Mouse (Mus musculus): ENCODE measurements at regions not wholly inside any gene's neighbourhood (a gene's known extent, or its start where the extent isn't known, plus 50 kb on each side); places are given as distances from the start of the nearest gene placed in this dataset.

DNA sequence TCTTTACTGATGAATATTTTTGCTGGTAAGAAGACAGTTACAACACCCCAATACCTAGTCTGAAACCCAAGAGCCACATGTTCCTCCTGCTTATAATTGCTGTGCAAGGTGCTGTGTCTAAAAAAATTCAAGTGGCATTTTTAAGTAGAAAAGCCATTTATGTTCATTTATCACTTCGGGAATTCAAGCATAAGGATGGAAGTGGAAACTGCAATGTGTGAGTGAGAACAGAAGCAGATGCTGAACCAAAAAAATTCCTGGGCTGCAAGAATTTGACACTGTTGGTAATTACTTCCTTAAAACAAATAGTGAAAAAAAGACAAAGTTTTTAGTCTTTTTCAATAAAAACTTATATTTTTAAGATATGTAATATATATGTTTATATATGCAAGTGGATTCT, 3227.5 kb upstream of the Gm6569 start:
- H3K9me3 ChIP-seq (ENCODE audit: control insufficient read depth, low read depth, low read length), result no peaks in the 10 kb centered on the region
- 87% methylated on average over 1 of the region's 1 CpGs for WGBS
- H3K4me1 ChIP-seq (ENCODE audit: control insufficient read depth, insufficient read depth, low read length), result no peaks in the 10 kb centered on the region
- H3K4me3 ChIP-seq (ENCODE audit: low read depth, low read length), result no peak overlapping the region
- no peak for ATAC-seq (ENCODE audit: insufficient number of reproducible peaks, insufficient read depth, low FRiP score, low read depth)
- no peak overlapping the region for H3K9ac ChIP-seq (replicated peaks; ENCODE audit: low read depth, low read length)
- H3K27ac ChIP-seq (ENCODE audit: low read length), result no peak overlapping the region
- H3K36me3 ChIP-seq (ENCODE audit: control insufficient read depth, insufficient read depth, low read length), result no peaks in the 10 kb centered on the region
- H3K27me3 ChIP-seq (ENCODE audit: control insufficient read depth, insufficient read depth, low read length), result no peaks in the 10 kb centered on the region
- no peak overlapping the region for H3K4me2 ChIP-seq (replicated peaks; ENCODE audit: low read depth, low read length)

DNA sequence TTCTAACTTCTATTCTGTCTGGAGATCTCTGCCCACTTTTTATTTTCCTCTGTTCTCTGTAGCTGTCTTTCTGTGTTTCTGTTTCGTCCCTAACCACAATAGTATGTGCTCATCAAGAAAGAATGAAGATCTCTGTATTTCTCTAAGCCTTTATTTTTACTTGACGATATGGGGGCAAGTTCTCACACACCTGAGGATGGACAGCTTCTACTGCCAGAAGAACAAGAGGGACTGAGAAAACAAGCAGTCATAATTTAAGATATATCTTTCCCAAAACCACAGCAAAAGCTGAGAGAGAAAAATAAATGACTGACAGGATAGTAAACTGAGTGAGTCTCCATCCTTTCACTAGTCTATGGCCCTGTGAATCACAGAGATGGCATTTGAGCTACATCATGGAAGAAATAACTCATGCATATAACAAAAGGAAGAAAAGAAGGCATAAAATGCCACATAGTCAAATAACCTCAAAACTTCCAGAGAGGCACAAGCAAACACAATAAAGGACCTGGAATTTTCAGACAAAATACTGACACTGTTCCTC, 3216.2 kb upstream of the Gm6569 start:
- H3K9me3 ChIP-seq (ENCODE audit: control insufficient read depth, low read depth, low read length), result no peaks in the 10 kb centered on the region
- H3K27me3 ChIP-seq (ENCODE audit: control insufficient read depth, insufficient read depth, low read length), result no peaks in the 10 kb centered on the region
- H3K4me2 ChIP-seq (replicated peaks; ENCODE audit: low read depth, low read length), result no peak overlapping the region
- no peaks in the 10 kb centered on the region for H3K4me1 ChIP-seq (ENCODE audit: control insufficient read depth, insufficient read depth, low read length)
- H3K9ac ChIP-seq (replicated peaks; ENCODE audit: low read depth, low read length), result no peak overlapping the region
- H3K4me3 ChIP-seq (ENCODE audit: low read depth, low read length), result no peak overlapping the region
- 65% methylated on average over 2 of the region's 2 CpGs for WGBS
- no peak for ATAC-seq (ENCODE audit: insufficient number of reproducible peaks, insufficient read depth, low FRiP score, low read depth)
- H3K36me3 ChIP-seq (ENCODE audit: control insufficient read depth, insufficient read depth, low read length), result no peaks in the 10 kb centered on the region
- no peak overlapping the region for H3K27ac ChIP-seq (ENCODE audit: low read length)

DNA sequence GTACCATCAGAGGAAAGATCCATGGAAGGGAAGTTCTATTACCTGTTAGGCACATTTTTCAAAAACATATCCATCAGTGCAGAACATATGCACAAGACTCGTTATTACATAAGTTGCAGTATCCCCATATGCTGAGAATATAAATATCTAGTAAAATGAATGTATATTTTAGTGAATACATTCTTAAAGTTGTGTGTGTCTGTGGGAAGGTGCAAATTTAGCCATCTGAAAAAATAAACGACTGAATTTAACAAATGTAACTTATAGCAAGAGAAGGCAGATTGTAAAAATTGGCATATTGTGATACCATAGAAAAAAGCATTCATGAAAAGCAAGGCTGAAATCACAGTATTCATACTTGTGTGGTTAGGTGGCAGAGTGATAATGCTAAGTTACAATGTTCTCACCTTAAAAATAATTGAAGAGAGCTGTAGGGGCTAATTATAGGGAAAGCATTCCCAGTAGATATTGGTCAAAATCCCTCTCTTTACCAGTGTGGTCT, 3193.3 kb upstream of the Gm6569 start:
- Histone ChIP-seq H3K9ac (replicated peaks; ENCODE audit: low read depth, low read length) (no peak overlapping the region), H3K27ac (ENCODE audit: low read length) (no peak overlapping the region), H3K27me3 (ENCODE audit: control insufficient read depth, insufficient read depth, low read length) (no peaks in the 10 kb centered on the region), H3K36me3 (ENCODE audit: control insufficient read depth, insufficient read depth, low read length) (no peaks in the 10 kb centered on the region), H3K4me1 (ENCODE audit: control insufficient read depth, insufficient read depth, low read length) (no peaks in the 10 kb centered on the region), H3K4me2 (replicated peaks; ENCODE audit: low read depth, low read length) (no peak overlapping the region), H3K9me3 (ENCODE audit: control insufficient read depth, low read depth, low read length) (no peaks in the 10 kb centered on the region), H3K4me3 (ENCODE audit: low read depth, low read length) (no peak overlapping the region)
- 75% methylated on average over 2 of the region's 2 CpGs for WGBS
- ATAC-seq (ENCODE audit: insufficient number of reproducible peaks, insufficient read depth, low FRiP score, low read depth), result no peak

DNA sequence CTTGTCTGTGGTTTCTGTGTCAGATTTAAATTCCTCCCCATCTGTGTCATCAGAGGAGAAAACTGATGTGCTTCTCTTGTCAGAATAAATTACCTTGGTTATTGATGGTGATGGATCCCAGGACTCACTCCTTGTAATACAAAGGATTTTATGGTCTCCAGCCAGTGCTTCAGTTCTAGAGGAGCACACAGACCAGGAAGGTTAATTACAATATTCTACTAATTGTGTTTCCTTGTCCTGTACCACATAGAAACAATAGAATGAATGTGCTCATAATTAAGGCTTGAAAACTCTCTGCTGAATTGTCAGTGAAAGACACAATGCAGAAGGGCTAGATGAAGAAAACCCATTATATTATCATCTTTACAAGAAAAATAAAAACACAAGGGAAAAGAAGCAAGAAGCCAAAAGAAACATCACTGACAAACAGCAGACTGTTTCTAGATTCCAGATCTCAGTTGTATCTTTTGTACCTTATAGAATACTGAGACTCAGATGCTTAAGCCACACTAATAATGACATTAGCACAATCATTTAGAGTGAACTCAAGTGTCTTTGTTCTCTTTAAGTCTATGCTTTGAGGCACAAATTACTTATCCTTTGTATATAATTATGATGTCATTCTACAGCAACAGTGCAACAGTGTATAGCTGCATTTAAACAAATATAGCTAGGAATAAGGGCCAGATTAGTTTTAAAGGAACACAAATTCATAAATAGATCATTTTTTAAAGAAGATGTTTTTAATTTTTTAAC, 3189.7 kb upstream of the Gm6569 start:
- H3K27me3 ChIP-seq (ENCODE audit: control insufficient read depth, insufficient read depth, low read length), result no peaks in the 10 kb centered on the region
- no peaks in the 10 kb centered on the region for H3K9me3 ChIP-seq (ENCODE audit: control insufficient read depth, low read depth, low read length)
- ATAC-seq (ENCODE audit: insufficient number of reproducible peaks, insufficient read depth, low FRiP score, low read depth), result peak; percentile 23; the same call in 1 of the 2 replicates
- H3K9ac ChIP-seq (replicated peaks; ENCODE audit: low read depth, low read length), result no peak overlapping the region
- H3K4me2 ChIP-seq (replicated peaks; ENCODE audit: low read depth, low read length), result no peak overlapping the region
- no peak overlapping the region for H3K4me3 ChIP-seq (ENCODE audit: low read depth, low read length)
- H3K36me3 ChIP-seq (ENCODE audit: control insufficient read depth, insufficient read depth, low read length), result no peaks in the 10 kb centered on the region
- no peak overlapping the region for H3K27ac ChIP-seq (ENCODE audit: low read length)
- no peaks in the 10 kb centered on the region for H3K4me1 ChIP-seq (ENCODE audit: control insufficient read depth, insufficient read depth, low read length)

DNA sequence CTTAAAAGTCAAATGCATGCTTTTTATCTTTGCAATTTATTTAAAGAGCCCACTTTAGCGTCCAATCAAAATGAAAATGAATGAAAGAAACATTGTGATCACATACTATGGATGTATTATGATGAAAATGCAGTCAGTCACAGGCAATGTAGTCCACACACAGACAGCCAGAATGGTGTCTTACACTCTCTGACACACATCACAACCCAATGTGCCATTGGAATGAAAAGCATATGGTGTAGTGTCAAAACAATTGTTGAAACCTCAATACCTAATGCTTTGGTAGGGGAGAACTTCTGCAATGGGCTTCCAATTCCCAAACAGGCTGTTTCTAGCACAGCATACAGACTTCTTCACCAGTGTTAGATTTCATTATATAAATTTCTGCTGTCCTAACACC, 3158.8 kb upstream of the Gm6569 start:
- Histone ChIP-seq H3K27ac (ENCODE audit: low read length) (no peak overlapping the region), H3K4me3 (ENCODE audit: low read depth, low read length) (no peak overlapping the region), H3K36me3 (ENCODE audit: control insufficient read depth, insufficient read depth, low read length) (no peaks in the 10 kb centered on the region), H3K4me2 (replicated peaks; ENCODE audit: low read depth, low read length) (no peak overlapping the region), H3K27me3 (ENCODE audit: control insufficient read depth, insufficient read depth, low read length) (no peaks in the 10 kb centered on the region), H3K9me3 (ENCODE audit: control insufficient read depth, low read depth, low read length) (no peaks in the 10 kb centered on the region), H3K9ac (replicated peaks; ENCODE audit: low read depth, low read length) (no peak overlapping the region), H3K4me1 (ENCODE audit: control insufficient read depth, insufficient read depth, low read length) (no peaks in the 10 kb centered on the region)
- ATAC-seq (ENCODE audit: insufficient number of reproducible peaks, insufficient read depth, low FRiP score, low read depth), result no peak
- 71% methylated on average over 1 of the region's 1 CpGs for WGBS

DNA sequence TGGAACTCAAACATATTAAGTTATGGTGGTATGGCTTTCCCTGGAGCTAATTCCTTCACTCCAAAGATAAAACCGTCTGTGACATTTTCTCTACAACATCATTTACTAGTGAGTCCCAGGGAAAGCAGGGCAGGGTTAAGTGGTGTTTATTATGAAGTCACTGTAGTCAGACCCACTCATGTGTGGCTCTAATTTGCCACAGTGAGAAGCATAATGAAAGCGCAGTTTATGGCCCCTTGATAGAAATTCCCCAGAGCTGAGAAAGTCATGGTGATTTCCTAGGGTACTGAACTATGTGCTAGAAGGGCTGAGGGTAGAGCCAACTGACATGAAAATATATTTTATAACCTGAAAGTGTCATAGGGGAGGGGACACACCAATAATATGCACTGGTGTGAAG, 3129.8 kb upstream of the Gm6569 start:
- H3K4me2 ChIP-seq (replicated peaks; ENCODE audit: low read depth, low read length), result no peak overlapping the region
- H3K4me1 ChIP-seq (ENCODE audit: control insufficient read depth, insufficient read depth, low read length), result no peaks in the 10 kb centered on the region
- no peak overlapping the region for H3K4me3 ChIP-seq (ENCODE audit: low read depth, low read length)
- no peaks in the 10 kb centered on the region for H3K9me3 ChIP-seq (ENCODE audit: control insufficient read depth, low read depth, low read length)
- WGBS, result 75% methylated on average over 2 of the region's 2 CpGs
- no peak overlapping the region for H3K9ac ChIP-seq (replicated peaks; ENCODE audit: low read depth, low read length)
- ATAC-seq (ENCODE audit: insufficient number of reproducible peaks, insufficient read depth, low FRiP score, low read depth), result no peak
- H3K36me3 ChIP-seq (ENCODE audit: control insufficient read depth, insufficient read depth, low read length), result no peaks in the 10 kb centered on the region
- H3K27ac ChIP-seq (ENCODE audit: low read length), result no peak overlapping the region
- no peaks in the 10 kb centered on the region for H3K27me3 ChIP-seq (ENCODE audit: control insufficient read depth, insufficient read depth, low read length)

DNA sequence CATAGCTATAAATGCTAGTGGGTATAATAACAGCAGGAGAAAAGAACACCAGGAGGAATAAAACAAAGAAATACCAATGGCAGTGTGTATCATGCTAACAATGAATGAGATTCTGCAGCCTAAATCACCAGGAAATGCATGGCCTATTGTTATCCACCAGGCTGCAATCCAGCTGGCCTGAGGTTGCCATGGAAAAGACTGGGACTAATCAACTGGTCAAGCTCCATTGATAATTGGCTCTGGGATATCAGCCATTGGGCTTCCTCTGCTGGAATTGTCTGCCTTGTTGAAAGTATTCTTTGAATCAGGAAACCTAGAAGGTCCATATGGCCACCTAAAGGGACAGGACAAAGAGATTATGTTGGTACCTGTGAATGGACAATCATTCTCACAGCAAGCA, 3120.6 kb upstream of the Gm6569 start:
- Histone ChIP-seq H3K27me3 (ENCODE audit: control insufficient read depth, insufficient read depth, low read length) (no peaks in the 10 kb centered on the region), H3K4me3 (ENCODE audit: low read depth, low read length) (no peak overlapping the region), H3K9me3 (ENCODE audit: control insufficient read depth, low read depth, low read length) (no peaks in the 10 kb centered on the region), H3K4me1 (ENCODE audit: control insufficient read depth, insufficient read depth, low read length) (no peaks in the 10 kb centered on the region), H3K27ac (ENCODE audit: low read length) (no peak overlapping the region), H3K4me2 (replicated peaks; ENCODE audit: low read depth, low read length) (no peak overlapping the region), H3K9ac (replicated peaks; ENCODE audit: low read depth, low read length) (no peak overlapping the region), H3K36me3 (ENCODE audit: control insufficient read depth, insufficient read depth, low read length) (no peaks in the 10 kb centered on the region)
- ATAC-seq (ENCODE audit: insufficient number of reproducible peaks, insufficient read depth, low FRiP score, low read depth), result no peak

DNA sequence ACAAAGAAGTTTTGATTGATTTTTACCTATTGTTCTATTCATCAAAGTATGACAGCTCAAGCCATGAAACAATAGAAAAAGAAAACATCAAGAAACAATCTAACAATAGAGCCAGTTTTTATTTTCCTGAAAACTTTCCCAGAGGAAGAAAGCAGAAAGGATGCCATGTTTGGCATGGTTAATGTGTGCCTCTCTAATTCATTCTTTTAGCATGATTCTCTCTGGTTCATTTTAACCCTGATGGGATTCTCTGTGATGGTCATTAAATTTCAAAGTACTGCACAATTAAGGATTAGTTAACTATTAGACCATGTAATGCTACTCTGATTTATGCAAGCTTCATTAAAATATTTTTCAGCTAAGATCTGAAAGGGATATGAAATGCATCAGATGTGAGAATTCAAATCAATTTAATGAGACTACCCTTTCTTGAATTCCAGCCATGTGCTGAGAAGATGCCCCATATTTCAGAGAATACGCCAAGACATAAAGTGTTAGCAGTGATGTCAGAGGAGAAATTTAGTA, 3106.9 kb upstream of the Gm6569 start:
- Histone ChIP-seq H3K4me2 (replicated peaks; ENCODE audit: low read depth, low read length) (no peak overlapping the region), H3K36me3 (ENCODE audit: control insufficient read depth, insufficient read depth, low read length) (no peaks in the 10 kb centered on the region), H3K27ac (ENCODE audit: low read length) (no peak overlapping the region), H3K4me1 (ENCODE audit: control insufficient read depth, insufficient read depth, low read length) (no peaks in the 10 kb centered on the region), H3K9ac (replicated peaks; ENCODE audit: low read depth, low read length) (no peak overlapping the region), H3K4me3 (ENCODE audit: low read depth, low read length) (no peak overlapping the region), H3K9me3 (ENCODE audit: control insufficient read depth, low read depth, low read length) (no peaks in the 10 kb centered on the region), H3K27me3 (ENCODE audit: control insufficient read depth, insufficient read depth, low read length) (no peaks in the 10 kb centered on the region)
- WGBS, result 95% methylated on average over 1 of the region's 1 CpGs
- no peak for ATAC-seq (ENCODE audit: insufficient number of reproducible peaks, insufficient read depth, low FRiP score, low read depth)
